Mouse (Mus musculus): ENCODE results near the gene Tsc22d3. TPM values are rescaled to one million over a fixed set of nuclear protein-coding genes. Genes with fewer than 3 reads are reported as not detected.

Tsc22d3 gene
- polyA plus RNA-seq, 1 experiment: 58.3 TPM

- H3K36me3 ChIP-seq (ENCODE audit: control insufficient read depth, insufficient read depth, low read length): no peaks in the 10 kb centered on the region
- peaks cover 17% of the 10 kb centered on the region; the same call in 1 of the 2 replicates for H3K4me1 ChIP-seq (ENCODE audit: control insufficient read depth, insufficient read depth, insufficient read length, low read length)
- 83% methylated on average over 5 of the region's 5 CpGs for WGBS
- TF ChIP-seq POLR2A (IDR thresholded peaks at IDR 0.05; ENCODE audit: low read depth, low read length): no peak
- TF ChIP-seq CTCF (IDR thresholded peaks at IDR 0.05; ENCODE audit: extremely low read depth, insufficient read length, insufficient replicate concordance, low read depth, low read length): no peak
- H3K4me3 ChIP-seq (ENCODE audit: low read depth, low read length): no peak overlapping the region
- H3K27ac ChIP-seq (ENCODE audit: insufficient read depth, low read depth, low read length): no peak overlapping the region
- no peaks in the 10 kb centered on the region for H3K27me3 ChIP-seq (ENCODE audit: control insufficient read depth, insufficient read depth, low read length)
Observed at GRCm38 (mm10) chrX:140530632-140531031, 69.8 kb downstream of the Tsc22d3 start.

- Histone ChIP-seq H3K4me3 (ENCODE audit: low read depth, low read length) (no peak overlapping the region), H3K27me3 (ENCODE audit: control insufficient read depth, insufficient read depth, low read length) (no peaks in the 10 kb centered on the region), H3K4me1 (ENCODE audit: control insufficient read depth, insufficient read depth, insufficient read length, low read length) (peaks cover 17% of the 10 kb centered on the region; the same call in 1 of the 2 replicates), H3K36me3 (ENCODE audit: control insufficient read depth, insufficient read depth, low read length) (no peaks in the 10 kb centered on the region), H3K27ac (ENCODE audit: insufficient read depth, low read depth, low read length) (peak overlapping the region; percentile 47)
- TF ChIP-seq CTCF (IDR thresholded peaks at IDR 0.05; ENCODE audit: extremely low read depth, insufficient read length, insufficient replicate concordance, low read depth, low read length): no peak
- no peak for TF ChIP-seq POLR2A (IDR thresholded peaks at IDR 0.05; ENCODE audit: low read depth, low read length)
- WGBS: 68% methylated on average over 5 of the region's 5 CpGs
Observed at GRCm38 (mm10) chrX:140529074-140529561, 71.3 kb downstream of the Tsc22d3 start.

GRCm38 (mm10) chrX:140527231-140527630 lies 73.2 kb downstream of the Tsc22d3 start:
- TF ChIP-seq CTCF (IDR thresholded peaks at IDR 0.05; ENCODE audit: extremely low read depth, insufficient read length, insufficient replicate concordance, low read depth, low read length) (no peak), POLR2A (IDR thresholded peaks at IDR 0.05; ENCODE audit: low read depth, low read length) (no peak)
- no peaks in the 10 kb centered on the region for H3K36me3 ChIP-seq (ENCODE audit: control insufficient read depth, insufficient read depth, low read length)
- peaks cover 19% of the 10 kb centered on the region; the same call in 1 of the 2 replicates for H3K4me1 ChIP-seq (ENCODE audit: control insufficient read depth, insufficient read depth, insufficient read length, low read length)
- H3K27ac ChIP-seq (ENCODE audit: insufficient read depth, low read depth, low read length): no peak overlapping the region
- 78% methylated on average over 6 of the region's 6 CpGs for WGBS
- no peak overlapping the region for H3K4me3 ChIP-seq (ENCODE audit: low read depth, low read length)
- no peaks in the 10 kb centered on the region for H3K27me3 ChIP-seq (ENCODE audit: control insufficient read depth, insufficient read depth, low read length)

- no peak overlapping the region for H3K27ac ChIP-seq (ENCODE audit: insufficient read depth, low read depth, low read length)
- WGBS: 80% methylated on average over 5 of the region's 5 CpGs
- no peaks in the 10 kb centered on the region for H3K36me3 ChIP-seq (ENCODE audit: control insufficient read depth, insufficient read depth, low read length)
- H3K4me1 ChIP-seq (ENCODE audit: control insufficient read depth, insufficient read depth, insufficient read length, low read length): peaks cover 16% of the 10 kb centered on the region
- TF ChIP-seq POLR2A (IDR thresholded peaks at IDR 0.05; ENCODE audit: low read depth, low read length) (no peak), CTCF (IDR thresholded peaks at IDR 0.05; ENCODE audit: extremely low read depth, insufficient read length, insufficient replicate concordance, low read depth, low read length) (no peak)
- H3K27me3 ChIP-seq (ENCODE audit: control insufficient read depth, insufficient read depth, low read length): no peaks in the 10 kb centered on the region
- no peak overlapping the region for H3K4me3 ChIP-seq (ENCODE audit: low read depth, low read length)
Observed at GRCm38 (mm10) chrX:140526253-140526618, 74.2 kb downstream of the Tsc22d3 start.

GRCm38 (mm10) chrX:140525604-140526252 lies 74.7 kb downstream of the Tsc22d3 start:
- Histone ChIP-seq H3K4me3 (ENCODE audit: low read depth, low read length) (no peak overlapping the region), H3K4me1 (ENCODE audit: control insufficient read depth, insufficient read depth, insufficient read length, low read length) (peaks cover 13% of the 10 kb centered on the region), H3K27ac (ENCODE audit: insufficient read depth, low read depth, low read length) (no peak overlapping the region), H3K27me3 (ENCODE audit: control insufficient read depth, insufficient read depth, low read length) (no peaks in the 10 kb centered on the region), H3K36me3 (ENCODE audit: control insufficient read depth, insufficient read depth, low read length) (no peaks in the 10 kb centered on the region)
- TF ChIP-seq CTCF (IDR thresholded peaks at IDR 0.05; ENCODE audit: extremely low read depth, insufficient read length, insufficient replicate concordance, low read depth, low read length): no peak
- no peak for TF ChIP-seq POLR2A (IDR thresholded peaks at IDR 0.05; ENCODE audit: low read depth, low read length)
- 84% methylated on average over 7 of the region's 7 CpGs for WGBS

- 86% methylated on average over 5 of the region's 5 CpGs for WGBS
- Histone ChIP-seq H3K4me1 (ENCODE audit: control insufficient read depth, insufficient read depth, insufficient read length, low read length) (peaks cover 14% of the 10 kb centered on the region), H3K4me3 (ENCODE audit: low read depth, low read length) (no peak overlapping the region), H3K27me3 (ENCODE audit: control insufficient read depth, insufficient read depth, low read length) (no peaks in the 10 kb centered on the region), H3K27ac (ENCODE audit: insufficient read depth, low read depth, low read length) (no peak overlapping the region), H3K36me3 (ENCODE audit: control insufficient read depth, insufficient read depth, low read length) (no peaks in the 10 kb centered on the region)
- TF ChIP-seq POLR2A (IDR thresholded peaks at IDR 0.05; ENCODE audit: low read depth, low read length) (no peak), CTCF (IDR thresholded peaks at IDR 0.05; ENCODE audit: extremely low read depth, insufficient read length, insufficient replicate concordance, low read depth, low read length) (no peak)
Observed at GRCm38 (mm10) chrX:140524231-140524630, 76.2 kb downstream of the Tsc22d3 start.

- TF ChIP-seq POLR2A (IDR thresholded peaks at IDR 0.05; ENCODE audit: low read depth, low read length): no peak
- TF ChIP-seq CTCF (IDR thresholded peaks at IDR 0.05; ENCODE audit: extremely low read depth, insufficient read length, insufficient replicate concordance, low read depth, low read length): no peak
- H3K27ac ChIP-seq (ENCODE audit: insufficient read depth, low read depth, low read length): no peak overlapping the region
- H3K27me3 ChIP-seq (ENCODE audit: control insufficient read depth, insufficient read depth, low read length): no peaks in the 10 kb centered on the region
- WGBS: 40% methylated on average over 14 of the region's 14 CpGs
- H3K4me1 ChIP-seq (ENCODE audit: control insufficient read depth, insufficient read depth, insufficient read length, low read length): peaks cover 13% of the 10 kb centered on the region
- H3K36me3 ChIP-seq (ENCODE audit: control insufficient read depth, insufficient read depth, low read length): no peaks in the 10 kb centered on the region
- H3K4me3 ChIP-seq (ENCODE audit: low read depth, low read length): no peak overlapping the region
Observed at GRCm38 (mm10) chrX:140522071-140522765, 78.2 kb downstream of the Tsc22d3 start.
